Mouse (Mus musculus) brown adipose tissue, adult 24 weeks (tissue): ENCODE results near the gene Rtp3. TPM values are rescaled to one million over a fixed set of nuclear protein-coding genes. Genes with fewer than 3 reads are reported as not detected.

ENCODE experiments used
- H3K27ac ChIP-seq: fragments of 200-500 bp; replicated peaks from 2 replicates; pipeline ENCODE4 v1.5.1; 2012; ENCODE audit warnings: low read depth, mild to moderate bottlenecking, low read length
- H3K4me1 ChIP-seq: fragments of 200-500 bp; 2 replicates; pipeline ENCODE4 v1.6.1; 2012; ENCODE audit warnings: low read length, mixed read lengths; ENCODE audit not compliant: control insufficient read depth, insufficient read depth, insufficient read length
- H3K4me3 ChIP-seq: fragments of 200-500 bp; 2 replicates; pipeline ENCODE4 v1.5.1; 2012; ENCODE audit warnings: low read depth, mild to moderate bottlenecking, low read length, moderate library complexity; ENCODE audit not compliant: insufficient read depth
- polyA plus RNA-seq: library from polyadenylated mRNA; stranded (reverse); fragments of >200 nt; gene quantifications from 2 replicates; pipeline ENCODE4 v1.2.4, GENCODE M21; 2012; ENCODE audit not compliant: missing spikeins, insufficient read depth, insufficient read length

Gene Rtp3
- polyA plus RNA-seq, 1 experiment: 2.2 TPM

DNA sequence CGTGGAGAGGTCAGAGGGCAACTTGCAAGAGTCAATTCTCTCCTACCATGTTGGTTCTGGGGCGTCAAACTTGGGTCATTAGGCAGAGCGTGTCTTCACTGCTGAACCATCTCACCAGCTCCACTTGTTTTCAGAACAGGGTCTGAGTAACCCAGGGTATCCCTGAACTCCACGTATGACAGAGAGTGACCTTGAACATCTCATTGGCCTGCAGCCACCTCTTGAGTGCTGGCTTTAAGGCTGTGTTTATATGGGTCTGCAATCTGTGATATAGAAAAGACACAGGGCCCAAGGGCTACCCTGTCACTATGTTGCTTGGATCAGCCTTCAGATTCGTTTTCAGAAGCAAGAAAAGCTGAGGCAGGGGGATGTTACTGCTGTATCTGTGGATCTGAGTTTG, 30.7 kb downstream of the Rtp3 start:
- Histone ChIP-seq H3K4me3 (no peak overlapping the region), H3K27ac (no peak overlapping the region), H3K4me1 (peaks cover 4% of the 10 kb centered on the region; the same call in 1 of the 2 replicates)

DNA sequence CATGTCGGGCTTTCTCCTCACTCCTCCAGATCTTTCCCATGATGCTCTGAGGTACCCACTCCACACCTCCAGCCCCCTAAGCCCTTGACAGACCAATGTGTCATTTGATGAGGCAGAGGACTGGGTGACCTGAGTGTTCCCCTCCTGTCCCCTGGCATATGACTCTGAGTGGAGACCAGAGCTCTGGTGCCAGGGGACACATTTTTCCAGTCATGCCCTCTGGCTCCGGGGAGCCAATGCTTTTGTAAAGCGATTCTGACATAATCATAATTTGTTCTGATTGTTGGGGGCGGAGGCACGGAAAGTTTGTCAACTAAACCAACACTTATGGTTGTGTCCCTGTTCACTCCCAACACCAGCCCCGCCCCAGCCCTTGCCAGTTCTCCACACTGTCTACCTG, 34.4 kb downstream of the Rtp3 start:
- Histone ChIP-seq H3K4me3 (no peak overlapping the region), H3K27ac (no peak overlapping the region), H3K4me1 (peaks cover 7% of the 10 kb centered on the region; the same call in 1 of the 2 replicates)

DNA sequence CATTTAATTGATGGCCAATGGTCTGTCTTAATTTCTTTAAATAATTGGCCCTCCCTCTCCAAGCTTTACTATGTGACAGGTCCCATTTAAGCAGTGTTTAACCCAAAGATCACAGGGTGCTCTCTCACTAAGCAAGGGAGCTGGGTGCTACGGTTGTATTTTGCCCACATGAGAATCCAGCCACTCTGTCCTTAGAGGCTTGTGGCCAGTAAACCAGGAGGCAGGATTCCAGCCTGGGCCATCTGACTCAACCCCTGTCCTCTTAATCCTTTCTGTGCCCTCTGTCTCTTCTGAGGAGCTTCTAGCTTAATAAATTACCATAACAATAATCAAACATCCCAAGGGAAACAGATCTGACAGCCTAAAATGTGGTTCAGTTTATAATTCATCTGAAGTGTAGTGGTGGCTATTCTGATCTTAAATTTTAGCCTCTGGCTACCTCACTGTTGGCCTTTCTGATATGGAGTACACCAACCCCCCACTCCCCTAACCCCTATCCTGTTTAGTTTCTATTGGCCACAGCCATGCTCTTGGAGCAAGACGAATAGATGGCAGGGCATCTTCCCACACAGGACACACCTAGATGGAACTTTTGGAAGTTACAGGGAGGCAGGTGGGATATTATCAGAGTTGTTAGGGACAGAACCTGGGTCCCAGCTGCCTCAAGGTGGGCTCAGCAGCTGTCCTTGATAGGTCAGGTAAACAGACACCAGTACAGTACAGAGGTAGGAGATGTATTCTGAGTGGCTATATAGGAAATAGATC, 35.5 kb downstream of the Rtp3 start:
- Histone ChIP-seq H3K4me1 (0 out of 2 replicates have a peak, but pooled peaks cover 4% of the 10 kb centered on the region), H3K4me3 (no peak overlapping the region), H3K27ac (no peak overlapping the region)

DNA sequence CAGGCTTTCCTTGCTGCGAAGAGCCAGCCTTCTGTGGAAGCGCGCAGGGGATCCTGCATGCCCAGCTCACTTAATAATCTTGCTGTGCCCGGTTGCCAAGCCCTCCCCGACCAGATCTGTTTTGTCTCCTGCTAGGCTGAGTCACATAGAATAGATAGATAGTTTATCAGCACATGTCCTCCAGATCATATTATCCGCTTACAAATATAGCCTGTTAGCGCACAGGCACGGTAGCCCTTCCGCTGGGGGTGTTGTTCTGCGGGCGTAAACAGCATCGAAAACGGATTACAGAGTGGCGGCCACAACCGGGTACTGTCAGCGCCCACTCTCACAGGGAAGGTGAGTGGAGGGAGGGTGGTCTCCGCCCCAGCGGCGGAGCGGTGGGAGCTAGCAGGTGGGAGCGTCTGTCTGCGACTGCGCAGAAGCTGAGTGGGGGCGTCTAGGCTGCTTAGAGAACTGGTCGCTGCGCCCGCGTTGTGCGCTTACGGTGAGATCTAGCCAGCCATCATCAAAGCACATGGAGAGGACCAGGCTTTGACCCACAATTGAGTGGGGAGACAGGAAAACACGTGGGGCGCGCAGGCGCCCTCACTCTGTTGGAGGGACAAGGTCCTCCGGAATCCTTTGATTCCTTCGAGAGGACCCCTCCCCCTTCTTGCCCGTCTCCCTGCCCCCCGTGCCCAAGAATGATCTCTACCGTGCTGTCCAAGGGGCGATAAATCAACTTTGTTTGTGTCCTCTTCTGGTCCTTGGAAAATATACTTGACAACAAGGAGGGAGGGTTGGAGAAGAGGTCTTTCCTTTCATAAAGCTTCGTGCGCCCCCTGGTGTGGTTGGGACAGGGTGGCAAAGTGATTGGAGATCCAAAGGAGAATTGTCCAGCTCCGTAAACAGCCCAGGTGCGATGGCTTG, 36.6 kb downstream of the Rtp3 start:
- Histone ChIP-seq H3K27ac (no peak overlapping the region), H3K4me1 (0 out of 2 replicates have a peak, but pooled peaks cover 4% of the 10 kb centered on the region), H3K4me3 (peak overlapping the region; percentile 65)

DNA sequence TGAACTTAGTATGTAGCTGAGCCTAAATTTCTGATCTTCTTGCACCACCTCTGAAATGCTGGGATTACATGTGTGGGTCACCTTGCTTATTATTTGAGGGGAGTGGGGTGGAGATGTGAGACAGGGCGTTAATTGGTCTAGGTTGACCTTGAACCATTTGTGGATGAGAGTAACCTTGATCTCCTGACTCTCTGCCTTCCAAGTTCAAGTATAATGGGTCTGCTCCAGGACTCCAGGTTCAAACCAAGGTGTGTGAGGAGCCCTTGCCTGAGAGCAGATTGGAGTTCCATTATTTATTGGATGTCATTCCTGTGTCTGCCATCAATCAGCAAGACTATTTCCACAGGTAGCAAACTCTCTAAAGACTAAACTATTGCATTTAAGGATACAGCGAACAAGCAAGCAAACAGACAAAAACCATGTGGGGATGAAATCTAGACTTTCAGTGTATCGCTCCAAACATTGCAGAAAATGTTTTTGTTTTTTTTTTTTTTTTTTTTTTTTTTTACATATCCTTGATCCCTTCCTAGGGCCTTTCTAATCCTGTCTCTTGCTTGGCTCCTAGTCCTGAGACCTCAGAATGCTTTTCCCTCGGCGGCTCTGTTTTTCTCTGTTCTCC, 37.3 kb downstream of the Rtp3 start:
- H3K4me3 ChIP-seq: peak overlapping the region; percentile 65
- H3K27ac ChIP-seq: no peak overlapping the region
- H3K4me1 ChIP-seq: 0 out of 2 replicates have a peak, but pooled peaks cover 4% of the 10 kb centered on the region

- Histone ChIP-seq H3K4me1 (0 out of 2 replicates have a peak, but pooled peaks cover 4% of the 10 kb centered on the region), H3K4me3 (no peak overlapping the region), H3K27ac (no peak overlapping the region)
These were observed 38.0 kb downstream of the Rtp3 start for GRCm38 (mm10) chr9:110952398-110952797.

DNA sequence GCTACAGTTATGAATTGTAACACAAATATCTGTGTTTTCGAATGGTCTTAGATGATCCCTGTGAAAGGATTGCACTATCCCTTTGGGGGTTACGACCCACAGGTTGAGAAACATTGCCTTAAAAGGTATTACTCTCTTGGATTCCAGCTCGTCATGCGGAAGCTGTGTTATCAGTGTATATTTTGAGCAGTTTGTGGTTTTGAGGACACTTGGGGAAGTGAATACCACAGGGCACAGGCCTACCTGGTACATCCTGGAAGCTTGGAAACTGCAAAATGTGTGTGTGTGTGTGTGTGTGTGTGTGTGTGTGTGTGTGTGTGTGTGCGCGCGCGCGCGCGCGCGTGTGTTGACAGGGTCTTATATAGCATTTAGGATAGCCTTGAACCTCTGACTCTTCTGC, 38.5 kb downstream of the Rtp3 start:
- Histone ChIP-seq H3K4me3 (no peak overlapping the region), H3K27ac (no peak overlapping the region)

DNA sequence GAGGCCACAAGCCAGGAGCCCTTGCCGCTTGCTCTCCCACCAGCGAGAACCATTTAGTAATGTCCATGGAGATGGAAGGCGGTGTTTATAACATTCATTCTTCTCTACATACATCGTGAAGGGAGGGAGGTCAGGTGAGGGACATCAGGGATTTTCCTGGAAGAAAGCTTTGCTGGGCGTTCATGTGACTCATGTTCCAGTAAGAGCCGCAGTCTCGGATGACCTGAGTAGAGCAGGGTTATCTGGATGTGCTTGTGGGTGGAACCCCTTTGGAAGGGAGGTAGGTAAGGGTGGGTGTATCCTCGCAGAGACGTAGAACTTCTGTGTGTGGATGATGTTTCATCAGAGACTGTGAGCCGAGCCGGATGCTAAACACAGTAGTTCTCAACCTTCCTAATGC, 39.0 kb downstream of the Rtp3 start, which contains the start of gene Lrrc2:
TSS of gene Lrrc2 (plus strand) at position 149 of the 400 bp plus-strand sequence.
- Histone ChIP-seq H3K27ac (no peak within 1 kb of the TSS), H3K4me1 (0 out of 2 replicates have a peak, but pooled peaks cover 4% of the 10 kb centered on the region), H3K4me3 (no peak within 1 kb of the TSS)

More for the DNA sequence above, 38.5 kb downstream of the Rtp3 start:
- H3K4me1 ChIP-seq: 0 out of 2 replicates have a peak, but pooled peaks cover 4% of the 10 kb centered on the region

GRCm38 (mm10) chr9:110950109-110950508, 40.3 kb downstream of the Rtp3 start:
- Histone ChIP-seq H3K27ac (no peak overlapping the region), H3K4me3 (no peak overlapping the region), H3K4me1 (0 out of 2 replicates have a peak, but pooled peaks cover 4% of the 10 kb centered on the region)

GRCm38 (mm10) chr9:110948813-110949310, 41.5 kb downstream of the Rtp3 start:
- Histone ChIP-seq H3K4me1 (0 out of 2 replicates have a peak, but pooled peaks cover 4% of the 10 kb centered on the region), H3K4me3 (no peak overlapping the region), H3K27ac (no peak overlapping the region)

DNA sequence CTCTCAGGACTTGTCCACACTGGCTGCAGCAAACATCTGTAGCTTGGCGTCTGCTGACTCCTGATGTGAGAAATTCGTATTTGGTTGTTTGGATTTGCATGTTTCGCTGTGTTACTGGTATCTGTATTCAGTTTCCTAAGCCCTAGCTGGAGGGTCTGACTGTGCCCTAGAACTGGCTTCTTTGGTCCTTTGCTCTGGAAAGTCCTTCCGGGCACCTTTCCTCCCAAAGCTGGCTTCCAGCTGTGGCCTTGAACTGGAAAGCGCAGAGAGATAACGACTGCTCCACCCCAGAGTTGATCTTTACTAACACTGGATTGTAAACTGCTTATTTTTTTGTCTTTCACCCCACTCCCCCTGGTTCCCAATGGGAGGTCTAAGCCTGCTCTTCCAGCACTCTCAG, 42.5 kb downstream of the Rtp3 start:
- no peak overlapping the region for H3K27ac ChIP-seq
- no peaks in the 10 kb centered on the region for H3K4me1 ChIP-seq
- no peak overlapping the region for H3K4me3 ChIP-seq

DNA sequence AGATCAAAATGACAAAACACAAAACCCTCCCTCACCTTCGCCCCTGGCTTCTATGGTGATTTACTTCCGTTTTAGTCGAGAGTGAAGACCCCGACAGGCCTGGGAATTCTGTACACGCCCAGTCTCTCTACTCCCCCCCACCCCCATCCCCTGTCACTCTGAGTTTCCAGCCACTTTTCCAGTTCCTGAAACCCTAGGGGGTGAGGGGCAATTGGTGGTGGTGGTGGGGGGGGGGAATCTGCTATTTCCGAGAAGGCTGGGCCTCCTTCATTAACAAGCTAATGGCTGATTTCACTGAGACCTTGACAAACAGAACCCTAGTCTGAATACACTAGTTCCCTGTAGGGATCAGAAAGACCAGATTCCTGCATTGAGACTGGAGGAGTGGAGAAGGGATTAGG, 43.1 kb downstream of the Rtp3 start:
- Histone ChIP-seq H3K27ac (no peak overlapping the region), H3K4me1 (no peaks in the 10 kb centered on the region), H3K4me3 (no peak overlapping the region)

- Histone ChIP-seq H3K27ac (no peak overlapping the region), H3K4me3 (no peak overlapping the region), H3K4me1 (no peaks in the 10 kb centered on the region)
These were observed 43.8 kb downstream of the Rtp3 start for GRCm38 (mm10) chr9:110946548-110947044.

DNA sequence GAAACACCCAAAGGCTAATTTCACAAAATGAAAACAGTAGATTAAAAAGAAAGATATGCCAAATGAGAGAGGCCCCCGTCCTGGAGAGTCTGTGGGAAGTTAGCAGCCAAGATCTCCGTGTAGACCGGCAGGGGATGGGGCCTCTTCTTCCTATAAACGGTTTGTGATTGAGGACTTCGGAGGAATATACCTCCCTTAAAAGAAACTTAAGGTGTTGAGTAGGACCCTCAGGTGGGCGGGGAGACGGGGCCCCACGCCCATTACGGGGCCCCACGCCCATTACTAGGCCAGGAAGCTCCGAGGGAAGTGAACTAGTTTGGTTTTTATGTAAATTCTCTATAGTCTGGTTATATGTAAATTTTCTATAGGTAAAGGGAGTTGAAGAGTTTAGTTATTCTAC, 44.5 kb downstream of the Rtp3 start, which contains the start of gene Tdgf1:
TSS of gene Tdgf1 (minus strand) at position 233 of the 400 bp plus-strand sequence.
- Histone ChIP-seq H3K4me1 (no peaks in the 10 kb centered on the region), H3K4me3 (no peak within 1 kb of the TSS), H3K27ac (no peak within 1 kb of the TSS)
